Mouse (Mus musculus): ENCODE measurements around the gene Agbl1.

The Agbl1 gene

GRCm38 (mm10) chr7:76941531-76941930, 711.8 kb downstream of the Agbl1 start:
- DNase-seq (ENCODE audit: low spot score): peak; percentile 38

GRCm38 (mm10) chr7:76971334-76971733, 741.6 kb downstream of the Agbl1 start:
- no peak for DNase-seq (ENCODE audit: low spot score)

GRCm38 (mm10) chr7:77009571-77009970, 779.9 kb downstream of the Agbl1 start:
- no peak for DNase-seq (ENCODE audit: low spot score)

GRCm38 (mm10) chr7:77029019-77029418, 799.3 kb downstream of the Agbl1 start:
- no peak for DNase-seq (ENCODE audit: low spot score)

GRCm38 (mm10) chr7:77076033-77076432, 846.3 kb downstream of the Agbl1 start:
- no peak for DNase-seq (ENCODE audit: low spot score)

GRCm38 (mm10) chr7:77087266-77087665, 857.6 kb downstream of the Agbl1 start:
- DNase-seq (ENCODE audit: low spot score): no peak

GRCm38 (mm10) chr7:77095153-77095552, 865.5 kb downstream of the Agbl1 start:
- DNase-seq (ENCODE audit: low spot score): no peak

GRCm38 (mm10) chr7:77114021-77114420, 884.3 kb downstream of the Agbl1 start:
- no peak for DNase-seq (ENCODE audit: low spot score)

GRCm38 (mm10) chr7:77129045-77129444, 899.4 kb downstream of the Agbl1 start:
- no peak for DNase-seq (ENCODE audit: low spot score)

- no peak for DNase-seq (ENCODE audit: low spot score)
These were observed 902.3 kb downstream of the Agbl1 start for GRCm38 (mm10) chr7:77131950-77132349.

- no peak for DNase-seq (ENCODE audit: low spot score)
These were observed 903.1 kb downstream of the Agbl1 start for GRCm38 (mm10) chr7:77132615-77133420.

GRCm38 (mm10) chr7:77134860-77135259, 905.2 kb downstream of the Agbl1 start:
- DNase-seq (ENCODE audit: low spot score): no peak

GRCm38 (mm10) chr7:77138707-77139106, 909.0 kb downstream of the Agbl1 start:
- DNase-seq (ENCODE audit: low spot score): no peak

- DNase-seq (ENCODE audit: low spot score): no peak
These were observed 917.8 kb downstream of the Agbl1 start for GRCm38 (mm10) chr7:77147527-77147926.

GRCm38 (mm10) chr7:77148820-77149219, 919.1 kb downstream of the Agbl1 start:
- DNase-seq (ENCODE audit: low spot score): no peak

GRCm38 (mm10) chr7:77149846-77150245, 920.2 kb downstream of the Agbl1 start:
- DNase-seq (ENCODE audit: low spot score): no peak

- no peak for DNase-seq (ENCODE audit: low spot score)
These were observed 922.7 kb downstream of the Agbl1 start for GRCm38 (mm10) chr7:77152393-77152792.

- DNase-seq (ENCODE audit: low spot score): no peak
These were observed 923.2 kb downstream of the Agbl1 start for GRCm38 (mm10) chr7:77152909-77153308.

- no peak for DNase-seq (ENCODE audit: low spot score)
These were observed 935.2 kb downstream of the Agbl1 start for GRCm38 (mm10) chr7:77164921-77165320.

All from urinary bladder, postnatal 14 days (tissue).